Mouse (Mus musculus): ENCODE measurements around the gene Olfr147.
"Not testable (repeated sequence)": the region's sequence is repeated elsewhere in the genome, so short reads cannot be mapped to it uniquely, and the experiment has no call there.

The Olfr147 gene

GRCm38 (mm10) chr9:38401398-38401797 is at the start of gene Olfr147:
TSS of gene Olfr147 (plus strand) at chr9:38401698.
- DNase-seq: no peak

GRCm38 (mm10) chr9:38366596-38366995 is 34.9 kb upstream of the Olfr147 start, which contains the start of gene Olfr250:
TSS of gene Olfr250 (plus strand) at chr9:38366896.
- DNase-seq: no peak

- no peak for DNase-seq
Observed at GRCm38 (mm10) chr9:38376786-38377185, 24.7 kb upstream of the Olfr147 start, which contains the start of gene Olfr251. TSS of gene Olfr251 (plus strand) at chr9:38377086.

GRCm38 (mm10) chr9:38407502-38407901 is 6.0 kb downstream of the Olfr147 start:
- DNase-seq: not testable (repeated sequence)

- DNase-seq: peak; percentile 2
Observed at GRCm38 (mm10) chr9:38413502-38413901, 12.0 kb downstream of the Olfr147 start.

GRCm38 (mm10) chr9:38423801-38424200 is 22.3 kb downstream of the Olfr147 start:
- DNase-seq: no peak

GRCm38 (mm10) chr9:38427026-38427425 is 25.5 kb downstream of the Olfr147 start:
- DNase-seq: no peak

- DNase-seq: no peak
Observed at GRCm38 (mm10) chr9:38429155-38429554, 27.7 kb downstream of the Olfr147 start, which contains the start of gene Olfr901. TSS of gene Olfr901 (plus strand) at chr9:38429455.

GRCm38 (mm10) chr9:38447352-38447751 is 45.9 kb downstream of the Olfr147 start, which contains the start of gene Olfr902:
TSS of gene Olfr902 (plus strand) at chr9:38447652.
- no peak for DNase-seq

All from kidney, postnatal 14 days (tissue).